Mouse (Mus musculus) forebrain, embryonic 11.5 days (tissue): ENCODE measurements around the gene Cyba. TPM values are rescaled to one million over a fixed set of nuclear protein-coding genes. Genes with fewer than 3 reads are reported as not detected.

Experiments
- ATAC-seq: fragments of 200-750 bp; cut with Nextera tagmentation; replicated peaks from 2 replicates; pipeline ENCODE4 v1.8.0; 2017; ENCODE audit warnings: moderate TSS enrichment; ENCODE audit not compliant: low FRiP score
- DNase-seq: peaks from one replicate; pipeline ENCODE4 v3.0.0-alpha.2; 2017; ENCODE audit warnings: low spot score
- H3K27ac ChIP-seq: fragments of 300-500 bp; sonication (generic); 2 replicates; pipeline ENCODE4 v1.5.1; 2014; ENCODE audit warnings: low read depth, low read length
- H3K27me3 ChIP-seq: fragments of 300-500 bp; sonication (generic); 2 replicates; pipeline ENCODE4 v1.6.1; 2014; ENCODE audit warnings: mild to moderate bottlenecking, low read length, mixed read lengths; ENCODE audit not compliant: control insufficient read depth, insufficient read depth
- H3K36me3 ChIP-seq: fragments of 300-500 bp; sonication (generic); 2 replicates; pipeline ENCODE4 v1.6.1; 2014; ENCODE audit warnings: mild to moderate bottlenecking, low read length, moderate library complexity, mixed read lengths; ENCODE audit not compliant: control insufficient read depth, insufficient read depth
- H3K4me1 ChIP-seq: fragments of 300-500 bp; sonication (generic); replicated peaks from 2 replicates; pipeline ENCODE4 v1.6.1; 2014; ENCODE audit warnings: low read length, mixed read lengths; ENCODE audit not compliant: control insufficient read depth, insufficient read depth
- H3K4me2 ChIP-seq: fragments of 300-500 bp; sonication (generic); 2 replicates; pipeline ENCODE4 v1.6.1; 2014; ENCODE audit warnings: low read depth, mild to moderate bottlenecking, low read length, moderate library complexity, mixed read lengths; ENCODE audit not compliant: severe bottlenecking
- H3K4me3 ChIP-seq: fragments of 300-500 bp; sonication (generic); 2 replicates; pipeline ENCODE4 v1.5.1; 2014; ENCODE audit warnings: low read depth, low read length
- H3K9ac ChIP-seq: fragments of 300-500 bp; sonication (generic); 2 replicates; pipeline ENCODE4 v1.6.1; 2014; ENCODE audit warnings: low read length
- H3K9me3 ChIP-seq: fragments of 300-500 bp; sonication (generic); 2 replicates; pipeline ENCODE4 v1.6.1; 2016; ENCODE audit warnings: low read length, mixed read lengths; ENCODE audit not compliant: control insufficient read depth
- WGBS: fragments of 180-500 bp; shearing (Covaris S2); extraction: QIAGEN DNeasy Blood & Tissue Kit; methylation state at CpG from one replicate; pipeline ENCODE4 v1.1.7; 2014; 5-methylcytosine and 5-hydroxymethylcytosine counted together
- polyA plus RNA-seq: library from polyadenylated mRNA; unstranded; fragments of >200 nt; fragmentation: Nextera tagmentation; extraction: Ambion mirVana; gene quantifications from 2 replicates; pipeline ENCODE4 v1.2.1, GENCODE M21; 2014

Cyba gene
- polyA plus RNA-seq, 1 experiment from 2014 or later: 52.3 TPM

DNA sequence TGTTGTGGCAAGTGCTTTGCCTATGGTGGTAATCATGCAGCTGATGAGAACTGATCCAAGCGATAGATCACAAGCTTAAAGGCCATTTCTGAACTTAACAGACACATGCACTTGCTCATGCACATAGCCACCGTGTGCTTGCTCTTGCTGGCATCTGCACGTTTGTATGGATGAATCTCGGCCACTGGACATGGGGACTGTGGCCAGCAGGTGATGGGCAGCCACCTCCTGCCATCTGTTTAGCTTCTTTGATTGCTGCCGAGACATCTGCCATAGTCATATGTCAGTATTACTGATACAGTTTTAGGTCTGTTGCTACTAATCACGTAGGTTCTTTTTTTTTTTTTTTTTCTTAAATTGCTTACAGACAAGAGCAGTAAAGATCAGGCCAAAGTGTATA is 37.4 kb downstream of the Cyba start:
- ATAC-seq (no peak), DNase-seq (no peak)
- Histone ChIP-seq H3K27me3 (no peaks in the 10 kb centered on the region), H3K36me3 (peaks cover 6% of the 10 kb centered on the region; the same call in 1 of the 2 replicates), H3K4me2 (no peak overlapping the region), H3K4me3 (no peak overlapping the region), H3K9me3 (no peaks in the 10 kb centered on the region), H3K4me1 (no peaks in the 10 kb centered on the region), H3K27ac (no peak overlapping the region), H3K9ac (no peak overlapping the region)
- 89% methylated on average over 6 of the region's 6 CpGs for WGBS

DNA sequence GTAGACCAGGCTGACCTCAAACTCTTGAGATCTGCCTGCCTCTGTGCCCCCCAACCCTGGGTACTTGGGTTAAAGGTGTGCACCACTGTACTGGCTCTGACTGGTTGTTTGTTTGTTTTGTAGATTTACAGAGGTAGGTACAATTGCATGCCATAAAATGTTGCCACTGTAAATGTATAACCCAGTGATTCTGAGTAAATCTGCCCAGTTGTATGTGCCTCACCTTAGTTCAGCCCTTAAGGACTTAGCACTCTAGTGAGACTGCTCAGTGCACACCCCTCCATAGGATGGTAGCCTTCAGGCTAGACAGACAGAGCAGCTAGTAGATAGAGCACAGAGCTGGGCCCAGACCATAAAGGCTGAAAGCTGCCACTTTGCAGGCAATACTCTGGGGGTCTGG is 39.0 kb downstream of the Cyba start:
- Histone ChIP-seq H3K27ac (no peak overlapping the region), H3K9ac (no peak overlapping the region), H3K27me3 (no peaks in the 10 kb centered on the region), H3K36me3 (peaks cover 16% of the 10 kb centered on the region), H3K9me3 (no peaks in the 10 kb centered on the region), H3K4me1 (no peaks in the 10 kb centered on the region), H3K4me3 (no peak overlapping the region), H3K4me2 (no peak overlapping the region)
- no peak for ATAC-seq
- DNase-seq: no peak

DNA sequence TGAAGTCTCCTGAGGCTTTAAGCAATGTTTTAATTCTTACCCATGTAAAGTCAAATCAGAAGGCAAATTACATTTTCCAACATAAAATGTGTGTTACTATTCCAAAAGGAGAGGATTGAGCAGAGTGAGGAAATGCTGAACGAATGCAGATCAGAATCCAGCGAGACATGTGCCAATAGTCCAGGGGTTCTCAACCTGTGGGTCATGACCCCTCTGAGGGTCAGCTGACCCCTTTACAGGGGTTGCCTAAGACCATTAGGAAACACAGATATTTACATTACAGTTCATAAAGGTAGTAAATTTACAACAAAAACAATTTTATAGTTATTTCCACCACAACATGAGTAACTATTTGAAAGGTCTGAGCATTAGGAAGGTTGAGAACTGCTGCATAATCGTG is 42.0 kb downstream of the Cyba start:
- Histone ChIP-seq H3K27ac (no peak overlapping the region), H3K4me3 (no peak overlapping the region), H3K9me3 (no peaks in the 10 kb centered on the region), H3K9ac (no peak overlapping the region), H3K4me2 (no peak overlapping the region), H3K4me1 (no peaks in the 10 kb centered on the region), H3K36me3 (peaks cover 20% of the 10 kb centered on the region), H3K27me3 (no peaks in the 10 kb centered on the region)
- WGBS: 91% methylated on average over 3 of the region's 3 CpGs
- ATAC-seq (no peak), DNase-seq (no peak)

DNA sequence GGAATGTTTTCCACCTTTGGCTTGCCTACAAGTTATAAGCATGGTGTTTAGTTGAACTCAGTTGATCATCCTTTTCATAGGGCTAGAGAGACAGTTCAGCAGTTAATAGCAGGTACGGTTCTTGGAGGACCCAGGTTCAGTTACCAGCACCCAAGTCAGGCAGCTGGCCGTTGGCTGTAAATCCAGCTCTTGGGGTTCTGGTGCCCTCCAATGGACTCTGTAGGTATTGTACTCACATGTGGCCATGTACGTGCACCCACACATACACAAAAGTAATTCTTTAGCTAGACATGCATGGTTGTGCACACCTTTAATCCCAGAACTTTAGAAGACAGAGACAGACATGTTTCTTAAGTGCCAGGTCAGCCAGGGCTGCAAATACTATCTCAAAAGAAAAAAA is 43.4 kb downstream of the Cyba start:
- Histone ChIP-seq H3K27ac (no peak overlapping the region), H3K4me2 (no peak overlapping the region), H3K9ac (no peak overlapping the region), H3K4me1 (no peaks in the 10 kb centered on the region), H3K4me3 (no peak overlapping the region), H3K36me3 (peaks cover 23% of the 10 kb centered on the region), H3K9me3 (no peaks in the 10 kb centered on the region), H3K27me3 (no peaks in the 10 kb centered on the region)
- ATAC-seq: no peak
- no peak for DNase-seq
- WGBS: 85% methylated on average over 3 of the region's 3 CpGs

DNA sequence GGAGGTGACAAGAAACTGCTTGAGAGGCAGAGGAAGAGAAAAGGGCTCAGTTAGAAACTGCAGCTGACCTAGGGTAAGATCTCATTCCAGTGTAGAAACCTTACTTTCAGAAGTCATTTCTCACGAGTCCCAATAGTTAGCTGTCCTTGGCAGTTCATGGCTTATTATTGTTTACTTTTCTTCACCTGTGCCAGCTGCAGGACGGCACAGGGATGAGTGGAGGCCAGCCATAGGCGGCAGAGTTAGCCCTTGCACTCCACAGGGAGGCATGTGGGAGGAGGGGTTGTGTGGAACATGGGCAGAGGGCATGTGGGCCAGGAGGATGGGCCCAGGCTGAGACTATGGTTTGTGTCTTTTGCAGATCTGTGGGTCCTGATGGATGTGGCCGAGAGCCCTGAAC is 49.7 kb downstream of the Cyba start:
- H3K4me2 ChIP-seq: no peak overlapping the region
- H3K36me3 ChIP-seq: peaks cover 9% of the 10 kb centered on the region; the same call in 1 of the 2 replicates
- DNase-seq (no peak), ATAC-seq (no peak)
- H3K4me1 ChIP-seq: no peaks in the 10 kb centered on the region; the same call in 1 of the 2 replicates
- H3K27me3 ChIP-seq: no peaks in the 10 kb centered on the region
- H3K9me3 ChIP-seq: no peaks in the 10 kb centered on the region
- WGBS: 81% methylated on average over 4 of the region's 4 CpGs
- no peak overlapping the region for H3K27ac ChIP-seq
- H3K9ac ChIP-seq: no peak overlapping the region
- no peak overlapping the region for H3K4me3 ChIP-seq

DNA sequence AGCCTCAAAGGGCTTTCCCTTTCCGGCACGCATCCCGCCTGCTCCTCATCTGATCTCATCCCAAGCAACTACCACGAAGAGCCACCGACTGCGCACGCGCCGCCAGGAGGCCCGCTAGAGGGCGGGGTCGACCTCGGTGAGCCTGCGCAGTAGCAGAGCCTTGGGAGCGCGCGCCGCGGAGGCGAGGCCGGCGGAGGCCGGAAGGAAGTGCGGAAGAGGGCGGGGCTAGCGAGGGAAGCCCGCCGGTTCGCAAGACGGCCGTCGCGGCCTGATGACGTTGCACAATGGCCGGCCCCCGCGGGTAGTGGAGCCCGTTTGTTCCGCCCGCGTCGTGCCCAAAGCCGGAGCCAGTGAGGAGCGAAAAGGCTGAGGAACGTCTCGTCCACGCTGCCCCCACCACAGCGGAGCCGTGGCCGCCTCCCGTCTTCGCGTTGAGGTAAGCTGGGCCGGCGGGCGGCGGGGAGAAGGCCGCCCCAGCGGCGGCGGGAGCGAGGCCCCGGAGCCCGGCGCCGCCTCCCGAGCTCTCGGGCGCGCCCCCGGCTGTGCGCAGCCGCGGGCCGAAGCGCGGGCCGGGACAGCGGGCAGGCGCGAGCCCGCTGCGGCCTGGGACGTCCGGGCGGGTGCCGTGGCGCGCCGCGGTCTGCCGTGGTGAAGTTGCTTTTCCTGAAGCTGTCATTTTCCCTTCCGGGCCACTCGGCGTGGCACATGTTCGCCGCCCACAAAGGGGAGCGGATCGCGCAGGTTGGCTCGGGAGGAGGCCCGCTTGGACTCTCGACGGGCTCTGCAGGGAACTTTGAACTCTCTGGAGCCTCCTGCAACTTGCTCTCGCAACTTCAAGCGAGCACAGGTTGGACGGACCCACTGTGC is 56.1 kb downstream of the Cyba start, which contains the start of gene Zc3h18:
Gene Zc3h18 (plus strand): TSS at position 245 of the 867 bp plus-strand sequence.
- Histone ChIP-seq H3K27ac (peak within 1 kb of the TSS; percentile 44), H3K9ac (peak within 1 kb of the TSS; percentile 74), H3K4me1 (peaks cover 2% of the 10 kb centered on the region; the same call in 1 of the 2 replicates), H3K4me2 (peak within 1 kb of the TSS; percentile 49), H3K36me3 (no peaks in the 10 kb centered on the region), H3K4me3 (peak within 1 kb of the TSS; percentile 82), H3K9me3 (no peaks in the 10 kb centered on the region), H3K27me3 (no peaks in the 10 kb centered on the region)
- ATAC-seq (peak; percentile 91), DNase-seq (peak; percentile 100)
- WGBS: under 1% methylated on average over 82 of the region's 107 CpGs

DNA sequence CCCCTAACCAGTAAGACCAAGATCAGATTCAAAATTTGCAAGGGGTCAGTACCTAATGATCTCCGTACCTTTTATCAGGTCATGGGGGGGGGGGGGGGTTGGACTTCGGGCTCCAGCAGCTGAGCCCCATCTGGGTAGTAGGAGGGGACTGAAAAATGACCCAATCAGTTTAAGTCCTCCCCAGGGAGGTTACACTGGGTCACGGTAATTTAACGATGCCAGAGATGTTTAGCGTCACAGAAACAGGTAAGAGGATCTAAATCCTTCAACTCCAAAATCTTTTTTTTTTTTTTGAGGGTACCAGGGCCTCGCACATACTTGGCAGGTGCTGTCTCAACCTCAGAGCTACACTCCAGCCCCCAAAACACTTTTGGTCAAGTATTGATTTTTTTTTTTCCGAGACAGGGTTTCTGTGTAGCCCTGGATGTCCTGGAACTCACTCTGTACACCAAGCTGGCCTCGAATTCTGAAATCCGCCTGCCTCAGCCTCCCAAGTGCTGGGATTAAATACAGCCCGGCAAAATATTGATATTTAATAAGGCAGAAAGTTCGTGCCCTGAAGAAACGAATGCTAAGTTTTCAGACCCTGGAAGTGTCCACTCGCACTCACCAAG is 56.9 kb downstream of the Cyba start:
- peak overlapping the region; percentile 44; the same call in 1 of the 2 replicates for H3K9ac ChIP-seq
- H3K4me1 ChIP-seq: peaks cover 2% of the 10 kb centered on the region; the same call in 1 of the 2 replicates
- peak overlapping the region; percentile 37; the same call in 1 of the 2 replicates for H3K27ac ChIP-seq
- no peaks in the 10 kb centered on the region for H3K9me3 ChIP-seq
- peak overlapping the region; percentile 82 for H3K4me3 ChIP-seq
- 26% methylated on average over 13 of the region's 13 CpGs for WGBS
- H3K36me3 ChIP-seq: no peaks in the 10 kb centered on the region
- peak overlapping the region; percentile 49 for H3K4me2 ChIP-seq
- no peaks in the 10 kb centered on the region for H3K27me3 ChIP-seq
- ATAC-seq (peak; percentile 25), DNase-seq (no peak)

DNA sequence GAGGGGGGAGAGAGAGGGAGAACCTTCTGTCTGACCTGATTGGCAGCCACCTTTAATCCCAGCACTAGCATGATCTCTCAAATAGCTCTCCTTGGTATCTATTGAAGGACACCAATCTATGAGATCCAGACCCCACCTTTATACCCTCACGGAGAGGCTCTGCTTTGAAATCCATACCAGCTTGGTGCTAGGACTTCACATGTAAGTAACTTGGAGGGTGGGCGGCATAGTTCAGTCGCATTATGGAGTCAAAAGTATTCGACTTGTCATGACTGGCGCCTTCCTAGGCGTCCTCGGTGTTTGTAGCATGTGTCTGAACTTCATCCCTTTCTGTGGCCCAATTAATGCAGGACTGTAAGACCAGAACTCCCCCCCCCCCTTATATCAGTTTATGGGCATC is 57.4 kb downstream of the Cyba start:
- H3K9me3 ChIP-seq: no peaks in the 10 kb centered on the region
- H3K27me3 ChIP-seq: no peaks in the 10 kb centered on the region
- peaks cover 2% of the 10 kb centered on the region; the same call in 1 of the 2 replicates for H3K4me1 ChIP-seq
- H3K36me3 ChIP-seq: no peaks in the 10 kb centered on the region
- H3K4me3 ChIP-seq: no peak overlapping the region
- no peak for DNase-seq
- 92% methylated on average over 7 of the region's 7 CpGs for WGBS
- H3K27ac ChIP-seq: no peak overlapping the region
- 0 out of 2 replicates have a peak, but pooled peaks have one; percentile 6 for ATAC-seq
- no peak overlapping the region for H3K4me2 ChIP-seq
- H3K9ac ChIP-seq: no peak overlapping the region
